Mouse (Mus musculus) midbrain, embryonic 11.5 days (tissue): ENCODE measurements around the gene Smco3. TPM values are rescaled to one million over a fixed set of nuclear protein-coding genes. Genes with fewer than 3 reads are reported as not detected.

Experiments
- microRNA-seq: library from miRNA; unstranded; fragments of <30 nt; microRNA quantifications from one replicate; pipeline ENCODE4, GENCODE M21; 2017
- polyA plus RNA-seq: library from polyadenylated mRNA; unstranded; fragments of >200 nt; fragmentation: Nextera tagmentation; extraction: Ambion mirVana; gene quantifications from 2 replicates; pipeline ENCODE4 v1.2.1, GENCODE M21; 2014

Smco3 gene
- polyA plus RNA-seq, 1 experiment from 2014 or later: 0.12 TPM

Small RNA genes lying within 50 kb of the gene (microRNA-seq; reads per million reads assigned to microRNA genes)
- gene Gm44364: not detected

Other genes starting within 250 kb of the Smco3 start
- 0.84 and 1.4 TPM in 2 replicates for gene Plbd1, start 173.5 kb downstream of the Smco3 start, polyA plus RNA-seq
- gene Gucy2c, start 53.7 kb downstream of the Smco3 start, polyA plus RNA-seq: 0.10 and 0.18 TPM in 2 replicates
- 0.55 and 0.67 TPM in 2 replicates for gene Hist4h4, start 31.0 kb downstream of the Smco3 start, polyA plus RNA-seq
- gene H2afj, start 27.2 kb downstream of the Smco3 start, polyA plus RNA-seq: 94.5 and 107 TPM in 2 replicates
- 1.1 and 1.2 TPM in 2 replicates for gene BC049715, start 7.8 kb downstream of the Smco3 start, polyA plus RNA-seq
- gene Wbp11, start 7.2 kb downstream of the Smco3 start, polyA plus RNA-seq: 149 and 154 TPM in 2 replicates
- 0.90 and 0.94 TPM in 2 replicates for gene Art4, start 22.3 kb upstream of the Smco3 start, polyA plus RNA-seq
- 1.6 and 2.4 TPM in 2 replicates for gene Mgp, start 40.4 kb upstream of the Smco3 start, polyA plus RNA-seq
- gene Erp27, start 86.7 kb upstream of the Smco3 start, polyA plus RNA-seq: not detected in 2 replicates
- not detected in 2 replicates for gene Pde6h, start 88.4 kb upstream of the Smco3 start, polyA plus RNA-seq
- 26.3 and 26.4 TPM in 2 replicates for gene Arhgdib, start 106.4 kb upstream of the Smco3 start, polyA plus RNA-seq